Mouse (Mus musculus): ENCODE measurements around the gene Zfp708. TPM values are rescaled to one million over a fixed set of nuclear protein-coding genes. Genes with fewer than 3 reads are reported as not detected.

Zfp708 gene
- polyA plus RNA-seq, 1 experiment from 2014 or later, result 6.4 TPM

DNA sequence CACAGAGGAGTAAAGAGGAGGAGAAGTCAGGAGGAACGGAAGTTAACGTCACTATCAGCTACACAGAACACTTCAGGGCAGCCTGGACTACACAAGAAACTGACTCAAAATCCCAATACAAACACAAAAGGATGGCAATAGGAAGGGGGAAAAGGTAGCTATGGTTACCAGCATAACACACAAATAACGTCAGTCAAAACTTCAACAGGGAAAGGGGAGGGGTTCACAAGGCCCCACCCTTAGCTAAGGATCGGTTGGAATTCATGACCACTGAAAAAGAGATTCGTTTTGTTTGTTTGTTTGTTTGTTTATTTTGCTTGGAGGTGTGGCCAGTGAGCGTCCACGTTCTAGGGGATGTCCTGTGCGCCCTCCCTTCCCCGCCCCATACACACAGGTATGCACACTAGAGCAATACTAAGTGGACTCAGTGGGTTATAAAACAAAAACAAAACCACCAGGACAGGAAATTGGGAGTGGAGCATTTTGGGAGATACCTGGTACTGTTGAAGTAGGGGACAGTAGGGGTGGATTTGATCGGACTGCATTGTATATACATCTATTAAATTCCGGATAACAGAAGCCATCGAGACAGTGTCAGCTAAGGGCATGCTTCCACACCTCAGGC lies 37.5 kb downstream of the Zfp708 start:
- Histone ChIP-seq H3K4me3 (replicated peaks; ENCODE audit: low read depth, low read length) (peak overlapping the region; percentile 72), H3K9me3 (replicated peaks; ENCODE audit: low read length) (no peaks in the 10 kb centered on the region), H3K27ac (peak overlapping the region; percentile 66; the same call in 1 of the 2 replicates), H3K9ac (ENCODE audit: low read depth, low read length) (peak overlapping the region; percentile 65), H3K27me3 (ENCODE audit: insufficient read depth, low read length) (no peaks in the 10 kb centered on the region), H3K4me2 (ENCODE audit: low read length) (peak overlapping the region; percentile 85), H3K4me1 (replicated peaks; ENCODE audit: insufficient read depth, low read length) (0 out of 2 replicates have a peak, but pooled peaks cover 5% of the 10 kb centered on the region), H3K36me3 (ENCODE audit: insufficient read depth, low read length) (no peaks in the 10 kb centered on the region)
- DNase-seq (ENCODE audit: low spot score), result peak; percentile 19
- 1% methylated on average over 12 of the region's 12 CpGs for WGBS
- TF ChIP-seq CTCF (IDR thresholded peaks at IDR 0.05; ENCODE audit: low read depth), result no peak
- ATAC-seq (replicated peaks; ENCODE audit: low FRiP score, low read depth), result peak; percentile 19

Other genes with a start within 250 kb of the Zfp708 start
- 2.0 and 2.1 TPM in 2 replicates for gene Gm10767, start 193.1 kb downstream of the Zfp708 start, polyA plus RNA-seq (2015; fragmentation: Nextera tagmentation; extraction: Ambion mirVana)
- 2.7 and 2.9 TPM in 2 replicates for gene Zfp712, start 36.8 kb downstream of the Zfp708 start, polyA plus RNA-seq (2015; fragmentation: Nextera tagmentation; extraction: Ambion mirVana)
- 2.5 and 3.1 TPM in 2 replicates for gene Gm28557, start 10.6 kb upstream of the Zfp708 start, polyA plus RNA-seq (2015; fragmentation: Nextera tagmentation; extraction: Ambion mirVana)
- gene Rslcan18, start 18.3 kb upstream of the Zfp708 start, polyA plus RNA-seq (2015; fragmentation: Nextera tagmentation; extraction: Ambion mirVana), result 0.05 and 0.10 TPM in 2 replicates
- 1.9 and 2.2 TPM in 2 replicates for gene Zfp759, start 23.7 kb upstream of the Zfp708 start, polyA plus RNA-seq (2015; fragmentation: Nextera tagmentation; extraction: Ambion mirVana)
- 7.1 and 7.3 TPM in 2 replicates for gene Rsl1, start 75.2 kb upstream of the Zfp708 start, polyA plus RNA-seq (2015; fragmentation: Nextera tagmentation; extraction: Ambion mirVana)
- 1.9 and 2.6 TPM in 2 replicates for gene Zfp455, start 96.5 kb upstream of the Zfp708 start, polyA plus RNA-seq (2015; fragmentation: Nextera tagmentation; extraction: Ambion mirVana)
- 1.8 and 1.9 TPM in 2 replicates for gene Zfp458, start 180.5 kb upstream of the Zfp708 start, polyA plus RNA-seq (2015; fragmentation: Nextera tagmentation; extraction: Ambion mirVana)
- 1.1 and 1.2 TPM in 2 replicates for gene Zfp457, start 208.5 kb upstream of the Zfp708 start, polyA plus RNA-seq (2015; fragmentation: Nextera tagmentation; extraction: Ambion mirVana)
- 2.2 and 2.4 TPM in 2 replicates for gene Zfp595, start 234.6 kb upstream of the Zfp708 start, polyA plus RNA-seq (2015; fragmentation: Nextera tagmentation; extraction: Ambion mirVana)

Data from kidney, postnatal 0 days (tissue).